Mouse (Mus musculus) CD4-positive, CD25-positive, alpha-beta regulatory T cell, adult 4 months (primary cell): ENCODE data around the gene Serbp1. TPM values are rescaled to one million over a fixed set of nuclear protein-coding genes. Genes with fewer than 3 reads are reported as not detected.

Experiments
- ATAC-seq: one replicate; pipeline ENCODE4 v1.8.0; 2017
- polyA plus RNA-seq, 2 experiments: library from polyadenylated mRNA; unstranded; fragments of 100-300 nt; shearing (Covaris generic); gene quantifications; one replicate each; pipeline ENCODE4 v1.2.1; 2017

Gene Serbp1
- polyA plus RNA-seq, 2 experiments from 2014 or later, result 188 to 255 TPM

DNA sequence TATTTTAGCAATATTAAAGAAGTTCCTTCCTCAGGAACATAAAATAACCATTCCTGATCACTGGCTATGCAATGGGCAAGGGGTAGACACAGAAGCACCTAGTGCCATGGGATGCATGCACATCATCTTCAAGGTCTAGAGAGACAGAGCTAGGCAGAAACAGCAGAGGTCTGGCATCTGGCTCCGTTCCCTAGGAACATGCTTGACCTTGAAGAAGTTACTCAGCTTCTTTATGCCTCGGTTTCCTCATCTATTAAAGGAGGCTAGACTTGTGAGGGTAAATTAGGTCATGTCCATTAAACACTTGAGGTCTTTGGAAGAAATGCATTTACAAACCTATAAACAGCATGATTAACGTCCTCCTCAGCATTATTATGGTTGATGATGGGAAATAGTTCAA, 2.3 kb upstream of the Serbp1 start:
- no peak for ATAC-seq

DNA sequence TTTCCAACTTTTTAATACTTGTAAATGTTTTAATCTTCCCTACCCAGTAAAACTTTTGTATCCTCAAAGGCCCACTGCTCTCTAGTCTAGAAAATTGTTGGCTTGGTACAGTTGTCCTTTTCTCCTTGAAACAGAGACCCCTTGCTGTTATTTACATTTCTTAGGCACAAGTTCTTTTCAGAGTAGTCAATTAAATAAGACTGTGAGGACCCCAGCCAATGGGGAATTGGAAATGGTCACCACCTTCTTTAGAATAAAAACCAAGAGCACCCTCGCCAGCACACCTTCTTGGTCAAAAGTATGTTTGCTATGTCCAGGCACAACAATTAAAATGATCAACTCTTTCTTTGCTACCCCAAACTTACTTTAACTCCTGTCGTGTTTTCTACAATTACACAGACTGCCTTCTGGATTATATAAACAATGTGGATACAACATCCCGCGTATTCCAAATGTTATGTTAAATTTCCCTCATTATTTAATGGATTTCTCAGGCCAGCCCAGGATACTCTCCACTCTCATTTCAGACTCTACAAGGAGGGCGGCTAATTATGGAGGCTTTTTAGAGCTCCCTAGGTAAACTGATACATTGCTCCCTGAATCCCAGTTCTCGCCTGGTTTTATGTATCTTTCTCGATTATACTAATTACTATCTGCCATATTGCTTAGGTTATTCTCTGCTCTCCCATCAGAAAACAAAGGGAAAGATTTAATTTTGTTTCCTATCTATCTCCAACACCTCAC, 1.3 kb upstream of the Serbp1 start:
- ATAC-seq, result no peak

DNA sequence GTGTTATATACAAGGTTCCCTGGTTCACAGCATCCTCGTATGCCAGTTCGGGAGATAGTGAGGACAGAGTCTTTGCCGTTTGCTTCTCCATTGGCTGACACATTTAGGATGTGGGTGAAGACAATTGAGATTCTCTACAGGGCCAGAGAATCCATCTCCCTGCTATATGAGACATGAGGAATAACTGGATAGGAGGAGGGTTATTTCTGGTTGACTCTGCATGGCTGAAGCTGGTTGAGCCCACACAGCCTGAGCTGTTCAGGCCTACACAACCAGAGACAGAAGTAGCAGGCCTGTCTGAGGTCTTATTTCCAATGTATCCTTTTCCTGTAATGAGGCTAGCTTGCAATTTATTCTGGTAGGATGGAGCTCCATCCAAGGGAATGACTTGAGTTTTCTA, 3.3 kb downstream of the Serbp1 start:
- ATAC-seq, result no peak

DNA sequence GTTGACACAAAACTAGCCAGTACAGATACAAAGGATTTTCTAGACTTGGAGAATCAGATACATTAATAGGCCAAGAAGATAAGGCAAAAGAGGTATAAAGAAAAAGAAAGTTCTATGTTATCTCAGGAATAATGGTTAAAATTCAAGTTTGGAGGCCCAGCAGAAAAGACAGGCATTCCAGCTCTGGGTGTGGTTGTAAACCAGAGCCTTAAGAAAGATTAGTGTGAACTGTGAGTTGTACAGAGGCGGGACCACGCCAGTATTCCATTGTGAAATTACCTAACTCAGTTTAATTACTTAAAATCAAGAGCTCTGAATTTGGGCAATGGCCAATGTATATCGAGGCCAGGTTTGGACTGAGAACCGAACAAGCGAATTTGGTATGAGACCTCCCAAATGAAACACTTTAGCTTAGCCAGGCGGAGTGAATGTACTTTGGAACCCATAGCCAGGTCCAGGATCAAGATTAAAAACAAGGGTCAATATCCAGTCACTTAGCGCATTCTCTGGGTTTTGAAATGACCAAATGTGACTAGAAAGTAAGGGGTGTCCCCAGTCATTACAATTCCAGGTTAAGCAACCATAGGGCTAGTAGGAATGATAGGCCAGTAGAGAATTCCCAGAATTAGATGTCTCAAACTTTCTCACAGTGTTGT, 5.9 kb downstream of the Serbp1 start:
- ATAC-seq, result no peak

DNA sequence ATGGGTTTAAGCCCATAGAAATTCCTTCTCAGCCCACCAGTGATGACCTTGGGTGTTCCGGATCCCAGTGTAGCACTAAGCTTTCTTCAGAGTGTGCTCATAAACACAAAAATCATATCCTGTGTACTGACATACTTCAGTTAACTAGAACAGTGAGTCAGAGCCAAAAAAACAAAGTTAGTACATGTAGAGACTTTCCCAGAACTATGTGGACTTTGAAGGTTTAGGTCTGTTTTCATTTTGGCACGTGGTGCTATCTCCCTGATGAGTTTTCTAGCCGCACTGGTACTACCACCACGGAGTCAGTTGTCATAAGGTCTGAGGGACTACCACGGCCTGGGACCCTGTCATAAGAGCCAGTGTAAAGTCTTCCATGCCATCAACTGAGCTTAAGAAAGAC, 6.5 kb downstream of the Serbp1 start:
- ATAC-seq, result no peak

DNA sequence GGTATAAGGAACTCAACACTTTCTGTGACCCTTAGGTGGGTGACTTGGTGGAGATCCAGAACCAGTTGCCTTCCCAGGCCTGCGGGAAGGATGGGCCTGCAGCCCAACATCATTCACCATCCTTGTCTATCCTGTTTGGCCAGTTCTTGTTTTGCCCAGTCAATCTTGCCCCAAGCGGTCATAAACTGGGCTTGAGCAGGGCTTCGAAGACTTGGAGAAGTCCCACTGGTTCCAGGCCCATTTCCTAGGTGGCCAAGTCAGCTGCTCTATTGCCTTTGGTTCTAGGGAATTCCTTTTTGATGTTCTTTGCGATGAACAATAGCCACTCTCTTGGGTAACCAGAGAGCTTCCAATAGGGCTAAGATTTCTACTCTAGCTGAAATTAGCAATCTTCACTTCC, 13.1 kb downstream of the Serbp1 start:
- no peak for ATAC-seq

DNA sequence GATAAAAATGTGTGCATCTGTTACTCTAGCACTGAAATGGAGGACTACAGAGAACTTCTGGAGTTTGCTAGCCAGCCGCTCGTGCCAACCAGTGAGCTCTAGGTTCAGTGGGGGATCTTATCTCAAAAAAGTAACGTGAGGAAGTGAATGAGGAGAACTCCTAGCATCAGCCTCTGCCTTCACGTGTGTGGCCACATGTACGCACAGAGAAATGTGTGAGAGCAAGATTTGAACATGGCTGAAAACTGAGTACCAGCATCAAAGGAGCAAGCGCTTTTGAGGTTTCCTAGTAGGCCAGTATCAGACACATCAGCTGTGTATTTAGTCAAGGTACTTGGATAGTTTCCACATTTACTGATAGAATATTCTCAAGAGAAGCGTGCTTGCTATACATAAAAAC, 27.0 kb downstream of the Serbp1 start:
- ATAC-seq, result no peak

DNA sequence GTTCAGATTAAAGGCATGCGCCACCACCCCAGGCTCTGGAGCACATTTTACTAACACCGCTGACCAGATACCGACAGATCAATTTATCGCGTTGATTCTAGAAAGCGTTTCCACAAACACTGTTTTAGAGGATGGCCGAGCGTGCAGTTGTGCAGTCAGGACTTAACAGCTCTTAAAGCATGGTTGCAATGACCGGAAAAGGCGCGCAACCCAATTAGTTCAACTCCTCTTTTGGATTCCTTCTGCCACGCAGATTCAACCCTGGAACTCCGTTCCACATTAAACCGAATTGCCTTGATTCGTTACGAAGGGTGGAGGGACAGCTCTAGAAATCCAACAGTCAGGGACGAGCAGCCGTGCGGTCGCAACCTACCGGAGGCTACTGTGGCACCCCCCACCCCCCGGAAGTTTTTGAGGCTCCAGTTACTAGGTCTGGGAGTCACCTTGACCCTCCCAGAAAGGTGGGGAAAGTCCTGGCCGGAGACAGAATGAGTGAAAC, 28.2 kb downstream of the Serbp1 start:
- peak; percentile 30 for ATAC-seq

DNA sequence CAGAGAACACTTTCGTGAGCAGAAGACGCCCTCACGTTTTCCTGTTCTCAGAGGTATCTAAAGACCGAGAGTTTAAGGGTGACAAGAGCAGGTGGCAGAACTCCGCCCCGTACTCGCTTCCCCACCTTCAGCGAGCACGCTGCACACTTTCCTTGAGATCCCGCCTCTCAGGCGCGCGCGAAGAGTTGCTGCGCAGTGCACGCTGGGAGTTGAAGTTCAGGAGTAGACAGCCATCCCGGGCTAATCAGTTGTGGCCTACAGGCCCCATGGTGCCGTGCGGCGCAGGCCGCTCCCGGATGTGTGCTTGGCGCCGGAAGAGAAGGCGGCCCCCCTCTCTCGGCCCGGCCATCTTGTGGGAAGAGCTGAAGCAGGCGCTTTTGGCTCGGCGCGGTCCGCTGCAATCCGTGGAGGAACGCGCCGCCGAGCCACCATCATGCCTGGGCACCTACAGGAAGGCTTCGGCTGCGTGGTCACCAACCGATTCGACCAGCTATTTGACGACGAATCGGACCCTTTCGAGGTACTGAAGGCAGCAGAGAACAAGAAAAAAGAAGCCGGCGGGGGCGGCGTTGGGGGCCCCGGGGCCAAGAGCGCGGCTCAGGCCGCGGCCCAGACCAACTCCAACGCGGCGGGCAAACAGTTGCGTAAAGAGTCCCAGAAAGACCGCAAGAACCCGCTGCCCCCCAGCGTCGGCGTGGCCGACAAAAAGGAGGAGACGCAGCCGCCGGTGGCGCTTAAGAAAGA, 28.9 kb downstream of the Serbp1 start:
- ATAC-seq, result peak; percentile 92

DNA sequence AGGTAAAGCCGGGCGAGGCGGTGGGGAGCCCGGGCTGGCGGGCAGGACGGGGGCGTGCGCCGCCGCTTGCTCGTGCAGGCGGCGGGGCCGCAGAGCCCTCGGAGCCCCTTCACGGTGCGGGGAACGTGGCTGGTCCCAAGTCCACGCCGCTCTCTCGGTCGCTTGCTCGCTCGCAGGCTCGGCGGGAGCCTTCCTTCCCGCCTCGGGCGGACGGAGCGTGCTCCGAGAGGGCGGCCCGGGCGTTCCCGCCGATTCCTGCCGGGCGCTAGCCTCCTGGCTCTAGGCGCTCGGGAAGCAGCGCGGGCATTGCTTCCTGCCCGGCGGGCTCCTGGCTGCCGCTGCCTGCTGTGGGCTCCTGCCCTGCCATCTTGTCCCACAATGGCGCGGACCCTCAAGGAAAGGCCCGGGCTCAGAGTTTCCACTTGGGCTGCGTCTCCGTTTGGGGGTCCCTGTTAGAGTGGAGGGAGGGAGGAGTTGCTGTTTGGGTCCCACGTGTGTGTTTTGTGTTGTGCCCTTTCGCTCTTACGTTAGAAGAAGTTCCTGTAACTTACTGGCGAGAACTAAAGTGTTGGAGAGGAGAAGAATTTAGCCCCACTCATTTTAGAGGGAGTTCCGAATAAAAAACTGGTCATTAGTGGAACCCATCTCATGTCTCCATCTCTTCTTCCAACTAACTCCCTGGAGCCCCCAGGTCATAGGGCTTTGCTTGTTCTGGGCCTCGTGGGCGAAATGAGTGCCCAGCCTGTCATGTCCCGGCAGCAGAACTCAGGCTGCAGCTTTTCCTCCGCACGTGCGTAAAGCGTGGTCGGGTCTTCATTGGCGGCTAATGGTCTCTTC, 29.6 kb downstream of the Serbp1 start:
- ATAC-seq, result peak; percentile 11

DNA sequence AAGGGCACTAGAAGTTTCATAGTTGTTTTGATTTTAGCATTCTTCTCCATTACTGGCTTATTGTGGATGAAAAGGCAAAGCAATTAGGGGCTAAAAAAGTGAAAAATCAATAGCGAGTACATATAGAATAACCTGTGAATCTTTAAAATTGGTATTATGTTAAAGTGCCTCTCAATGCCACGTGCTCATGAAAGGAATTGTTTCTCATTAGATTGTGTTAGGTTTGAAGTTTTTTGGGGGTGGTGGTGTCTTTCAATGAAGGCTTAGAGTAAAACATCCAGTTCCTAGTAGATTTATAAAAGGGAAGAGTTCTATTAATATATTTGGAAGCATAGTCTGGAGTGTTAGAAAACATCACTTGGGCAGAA, 30.3 kb downstream of the Serbp1 start:
- ATAC-seq, result no peak

DNA sequence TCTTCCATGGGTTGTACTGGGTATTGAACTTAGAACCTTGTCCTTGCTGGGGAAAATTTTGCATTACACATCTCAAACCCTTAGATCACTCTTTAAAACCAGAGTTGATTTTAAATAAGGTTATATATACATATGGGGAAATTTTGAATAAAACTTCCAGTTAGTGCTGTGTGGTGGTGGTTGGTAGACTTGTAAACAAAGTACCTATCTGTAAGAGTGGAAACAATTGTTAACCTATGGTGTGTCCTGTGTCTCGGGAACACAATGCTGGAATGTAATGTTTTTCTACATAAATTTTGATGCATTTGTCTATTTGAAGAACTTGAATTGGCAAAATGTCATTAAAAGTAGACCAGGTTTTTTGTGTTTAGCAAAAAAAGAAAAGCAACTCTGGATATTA, 31.0 kb downstream of the Serbp1 start:
- ATAC-seq, result no peak

DNA sequence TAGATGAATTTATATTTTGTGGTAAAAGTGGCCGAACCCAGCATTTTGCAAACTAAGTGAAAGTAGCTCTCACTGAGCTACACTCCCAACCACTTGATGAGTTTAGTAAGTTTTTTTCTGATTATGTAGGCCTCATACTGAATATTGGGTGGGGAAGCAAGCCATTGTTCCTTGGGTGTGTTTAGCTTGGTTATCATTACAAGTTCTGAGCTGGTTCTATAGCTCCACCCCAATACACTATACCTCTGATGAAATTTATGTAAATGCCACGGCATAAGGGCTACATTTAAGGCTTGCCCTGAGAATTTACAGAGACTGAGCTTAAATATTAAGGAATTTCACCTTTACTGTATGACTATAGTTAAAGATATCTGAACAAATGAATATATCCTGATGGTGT, 31.5 kb downstream of the Serbp1 start:
- no peak for ATAC-seq

DNA sequence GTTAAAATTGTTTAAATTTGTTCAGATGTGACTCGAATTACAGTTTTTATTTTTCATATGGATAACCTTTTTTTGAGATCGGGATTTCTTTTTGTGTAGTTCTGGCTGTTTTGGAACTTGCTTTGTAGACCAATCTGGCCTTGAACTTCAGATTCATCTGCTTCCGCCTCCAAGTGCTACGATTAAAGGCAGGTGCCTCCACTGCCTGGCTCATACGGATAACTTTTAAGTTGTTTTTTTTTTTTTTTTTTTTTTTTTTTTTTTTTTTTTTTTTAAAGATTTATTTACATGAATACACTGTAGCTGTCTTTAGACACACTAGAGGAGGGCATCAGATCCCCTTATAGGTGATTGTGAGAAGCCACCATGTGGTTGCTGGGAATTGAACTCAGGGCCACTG, 40.0 kb downstream of the Serbp1 start:
- ATAC-seq, result no peak

DNA sequence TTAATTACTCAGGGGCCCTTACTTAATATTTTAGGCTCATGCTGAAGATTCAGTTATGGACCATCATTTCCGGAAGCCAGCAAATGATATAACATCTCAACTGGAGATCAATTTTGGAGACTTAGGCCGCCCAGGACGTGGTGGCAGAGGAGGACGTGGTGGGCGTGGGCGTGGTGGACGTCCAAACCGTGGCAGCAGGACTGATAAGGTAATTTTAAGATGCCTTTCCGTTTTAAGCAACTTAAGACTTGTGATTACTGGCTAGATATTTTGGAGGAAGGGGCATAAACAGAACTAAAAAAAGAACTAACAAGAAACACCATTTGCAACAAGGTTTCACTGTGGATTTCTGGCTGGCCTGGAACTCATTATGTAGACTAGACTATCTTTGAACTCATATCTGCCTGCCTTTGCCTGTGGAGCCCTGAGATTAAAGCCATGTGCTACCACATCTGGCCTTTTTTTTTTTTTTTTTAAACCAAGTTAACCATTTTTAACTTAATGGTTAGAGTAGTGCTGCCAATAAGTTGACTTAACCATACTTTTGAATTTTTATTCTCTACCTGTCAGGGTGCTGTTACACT, 43.7 kb downstream of the Serbp1 start:
- ATAC-seq, result no peak

DNA sequence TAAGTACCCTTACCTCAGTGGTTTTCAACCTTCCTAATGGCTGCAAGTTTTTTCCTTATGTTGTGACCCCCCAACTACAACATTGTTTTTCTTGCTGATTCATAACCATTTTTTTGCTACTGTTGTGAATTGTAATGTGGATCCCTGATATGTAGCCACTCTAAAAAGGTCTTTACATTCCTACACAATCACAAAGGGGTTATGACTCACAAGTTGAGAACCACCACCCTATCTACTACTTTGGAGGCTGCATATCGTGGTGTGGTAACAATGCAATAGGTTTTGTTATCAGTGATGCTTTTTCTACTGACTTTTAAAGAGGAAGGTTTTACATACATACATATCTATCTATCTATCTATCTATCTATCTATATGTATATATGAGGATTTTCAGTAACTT, 44.9 kb downstream of the Serbp1 start:
- ATAC-seq, result no peak

DNA sequence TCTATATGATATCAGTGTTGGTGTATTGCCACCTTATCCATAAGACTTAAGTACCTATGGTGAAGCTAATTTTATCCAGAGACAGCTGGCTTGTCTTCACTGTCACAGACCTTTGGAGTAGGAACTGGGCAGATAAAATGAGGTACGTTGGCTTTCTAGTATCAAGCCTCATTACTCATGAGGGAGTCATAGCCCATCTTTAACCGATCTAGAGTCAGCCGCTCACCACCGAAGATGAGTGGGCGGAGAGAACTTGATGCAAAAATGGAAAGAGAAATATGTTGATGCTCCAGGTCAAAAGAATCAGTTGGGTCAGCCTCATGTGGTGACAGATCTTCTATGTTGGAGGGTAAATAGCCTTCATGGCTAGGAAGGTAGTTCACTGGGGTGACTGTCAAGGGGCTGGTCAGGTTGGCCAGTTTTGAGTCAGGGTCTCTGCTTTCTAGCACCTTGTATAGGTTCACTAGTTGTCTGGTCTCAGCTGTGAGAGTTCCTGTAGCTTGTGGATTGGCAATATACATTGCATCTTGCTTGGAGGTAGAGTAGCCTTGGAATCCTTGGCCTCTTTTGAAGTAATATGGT, 54.2 kb downstream of the Serbp1 start:
- peak; percentile 25 for ATAC-seq

DNA sequence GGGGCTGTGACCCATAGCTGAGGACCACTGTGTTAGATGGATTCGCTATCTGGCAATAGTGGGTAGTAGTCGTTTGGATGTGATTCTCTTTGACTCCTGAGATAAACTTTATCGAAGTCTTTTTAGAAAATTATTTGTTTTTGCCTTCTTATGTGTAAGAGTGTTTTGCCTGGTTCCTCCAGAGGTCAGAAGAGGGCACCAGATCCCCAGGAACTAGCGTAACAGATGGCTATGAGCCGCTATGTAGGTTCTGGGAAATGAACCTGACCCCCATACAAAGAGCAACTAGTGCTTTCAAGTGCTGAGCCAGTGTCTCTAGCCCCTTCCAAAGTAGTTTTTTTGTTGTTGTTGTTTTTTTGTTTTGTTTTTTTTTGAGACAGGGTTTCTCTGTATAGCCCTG, 58.1 kb downstream of the Serbp1 start:
- ATAC-seq, result peak; percentile 60

DNA sequence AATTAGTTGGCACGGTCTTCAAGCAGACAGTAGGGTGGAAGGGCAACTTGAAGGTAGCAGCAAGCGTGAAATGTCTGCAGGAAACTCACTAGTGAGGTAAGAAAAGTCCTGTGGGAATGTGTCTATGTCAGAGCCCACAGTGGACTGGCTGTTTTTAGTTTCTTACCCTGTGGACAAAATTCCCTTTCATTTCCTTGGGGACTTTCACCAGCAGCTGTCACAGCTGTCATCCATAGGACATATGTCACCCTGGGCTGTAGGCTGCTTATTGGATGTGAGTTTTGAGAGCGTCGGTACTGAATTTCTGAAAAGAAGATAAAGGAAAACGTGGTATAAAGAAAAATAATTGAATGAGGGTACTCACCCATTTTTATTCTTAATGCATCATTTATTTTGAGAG, 60.8 kb downstream of the Serbp1 start:
- no peak for ATAC-seq

DNA sequence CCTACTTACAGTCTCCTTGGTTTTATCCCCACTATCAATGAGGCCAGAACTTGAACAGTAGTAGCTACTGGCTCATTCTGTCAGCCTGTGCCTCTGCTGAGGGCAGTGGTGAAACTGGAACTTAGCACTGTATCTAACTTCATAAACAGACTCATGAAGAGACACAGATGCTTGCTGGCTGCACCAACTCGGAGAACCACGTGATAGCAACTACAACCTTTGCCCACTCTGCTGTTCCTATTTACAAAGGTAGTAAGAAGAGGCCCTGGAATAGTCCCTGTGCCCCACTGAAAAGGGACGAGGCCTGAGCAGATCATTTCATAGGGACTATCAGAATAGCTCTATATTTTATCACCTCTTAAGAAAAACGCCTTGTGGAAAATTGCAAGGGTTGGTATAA, 62.3 kb downstream of the Serbp1 start:
- no peak for ATAC-seq

DNA sequence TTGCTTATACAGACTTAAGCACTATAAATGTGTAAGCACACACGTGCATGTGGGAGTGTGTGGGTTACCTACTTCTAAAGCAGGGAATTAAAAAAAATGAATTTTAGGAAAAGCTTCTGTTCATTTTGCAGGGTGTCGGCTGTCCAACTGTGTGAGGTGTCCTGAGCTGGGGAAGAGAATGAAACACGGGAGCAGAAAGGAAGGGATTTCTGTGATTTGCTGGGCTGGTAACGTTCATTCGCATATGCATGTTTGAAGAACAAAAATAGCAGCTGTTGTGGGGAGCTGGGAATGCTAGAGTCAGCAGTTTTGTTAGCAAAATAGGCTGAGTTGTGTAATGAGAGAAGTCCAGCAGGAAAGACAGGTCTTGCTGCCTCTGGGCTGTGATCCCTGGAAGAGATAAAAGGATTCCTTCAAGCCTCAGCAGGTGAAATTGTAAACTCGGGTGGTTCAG, 62.8 kb downstream of the Serbp1 start:
- no peak for ATAC-seq

DNA sequence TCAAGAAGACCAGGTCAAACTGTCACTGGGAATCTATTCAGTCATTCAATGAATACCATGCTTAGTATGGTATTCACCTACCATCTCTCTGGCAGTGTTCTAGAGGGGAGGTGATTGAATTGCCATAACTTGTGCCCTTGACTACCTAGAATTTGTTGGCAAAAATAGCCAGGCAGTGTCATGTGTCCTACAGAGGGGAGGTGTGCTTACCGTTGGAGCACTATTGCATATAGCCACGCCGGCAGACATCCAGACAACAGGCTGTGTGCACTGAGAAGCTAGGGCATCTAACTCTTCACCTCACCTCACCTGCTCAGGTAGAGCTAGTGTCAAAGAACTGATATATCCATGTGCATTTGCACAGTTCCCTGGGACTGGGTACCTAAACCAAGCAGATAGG, 63.3 kb downstream of the Serbp1 start:
- ATAC-seq, result no peak
